ENCODE assay signal across 9 mouse cellular contexts in genomic region chr2:133724310-133724709, GRCm38 (mm10).
DNase-seq lines count a peak whose midpoint lies in the region; ATAC-seq lines count a peak whose summit lies in the region.
"Had no signal": no experiment of that assay in that cellular context is flagged by ENCODE, and none has a peak within 500 bp of the region (broad histone marks: within the 10 kb centered on the region; RNA-seq: fewer than 3 reads in every experiment).

No protein-coding gene starts in this region.

- H3K36me3 ChIP-seq in intestine, embryonic 15.5 days: no peaks in the 10 kb centered on the region
- H3K36me3 ChIP-seq in intestine, embryonic 16.5 days (ENCODE audit: control insufficient read depth, insufficient read depth, low read length): no peaks in the 10 kb centered on the region
- no peaks in the 10 kb centered on the region for H3K36me3 ChIP-seq in forebrain, embryonic 14.5 days (ENCODE audit: control insufficient read depth, insufficient read depth, low read length)

- 76% methylated on average over 7 of the region's 7 CpGs for WGBS in intestine, embryonic 15.5 days
- WGBS in intestine, embryonic 16.5 days: 77% methylated on average over 7 of the region's 7 CpGs
- WGBS in forebrain, embryonic 14.5 days: 78% methylated on average over 7 of the region's 7 CpGs

- no peaks in the 10 kb centered on the region for H3K4me1 ChIP-seq in intestine, embryonic 15.5 days (replicated peaks)
- H3K4me1 ChIP-seq in intestine, embryonic 16.5 days (ENCODE audit: control insufficient read depth, insufficient read depth, low read length): no peaks in the 10 kb centered on the region
- H3K4me1 ChIP-seq in forebrain, embryonic 14.5 days (ENCODE audit: control insufficient read depth, insufficient read depth, low read length): 0 out of 2 replicates have a peak, but pooled peaks cover 6% of the 10 kb centered on the region
- H3K4me1 ChIP-seq: megakaryocyte, embryonic 14.5 days had no signal

- no peak overlapping the region for H3K4me3 ChIP-seq in intestine, embryonic 15.5 days (replicated peaks)
- H3K4me3 ChIP-seq in intestine, embryonic 16.5 days (ENCODE audit: low read length): no peak overlapping the region
- H3K4me3 ChIP-seq in forebrain, embryonic 14.5 days (ENCODE audit: low read depth, low read length): no peak overlapping the region
- H3K4me3 ChIP-seq: megakaryocyte, embryonic 14.5 days had no signal

- ATAC-seq in intestine, embryonic 15.5 days: peak; percentile 34; the same call in 1 of the 2 replicates
- ATAC-seq in intestine, embryonic 16.5 days: no peak
- peak; percentile 45; the same call in 1 of the 2 replicates for ATAC-seq in forebrain, embryonic 14.5 days
- no peak for ATAC-seq in erythroid progenitor cell, adult 5-6 weeks (replicated peaks; ENCODE audit: low FRiP score, poor library complexity, severe bottlenecking)
- ATAC-seq in activated CD4-positive, CD25-positive, alpha-beta regulatory T cell, adult 4 months: no peak

- no peaks in the 10 kb centered on the region for H3K9me3 ChIP-seq in intestine, embryonic 15.5 days
- H3K9me3 ChIP-seq in intestine, embryonic 16.5 days (ENCODE audit: control insufficient read depth, low read length): no peaks in the 10 kb centered on the region
- H3K9me3 ChIP-seq in forebrain, embryonic 14.5 days (replicated peaks; ENCODE audit: control insufficient read depth, low read length): no peaks in the 10 kb centered on the region
- H3K9me3 ChIP-seq: megakaryocyte, embryonic 14.5 days had no signal

- H3K27me3 ChIP-seq in intestine, embryonic 15.5 days (replicated peaks): no peaks in the 10 kb centered on the region
- H3K27me3 ChIP-seq in intestine, embryonic 16.5 days (replicated peaks; ENCODE audit: control insufficient read depth, insufficient read depth, low read length): no peaks in the 10 kb centered on the region
- H3K27me3 ChIP-seq in forebrain, embryonic 14.5 days (replicated peaks; ENCODE audit: control insufficient read depth, insufficient read depth, low read length): no peaks in the 10 kb centered on the region
- H3K27me3 ChIP-seq: megakaryocyte, embryonic 14.5 days had no signal

- H3K27ac ChIP-seq in intestine, embryonic 15.5 days: no peak overlapping the region
- H3K27ac ChIP-seq in intestine, embryonic 16.5 days (ENCODE audit: low read length): no peak overlapping the region
- H3K27ac ChIP-seq in forebrain, embryonic 14.5 days (ENCODE audit: low read depth, low read length): no peak overlapping the region

- no peak overlapping the region for H3K4me2 ChIP-seq in intestine, embryonic 15.5 days (replicated peaks)
- no peak overlapping the region for H3K4me2 ChIP-seq in intestine, embryonic 16.5 days (ENCODE audit: low read depth, low read length)
- H3K4me2 ChIP-seq in forebrain, embryonic 14.5 days (ENCODE audit: low read length): no peak overlapping the region

- H3K9ac ChIP-seq in intestine, embryonic 15.5 days: no peak overlapping the region
- H3K9ac ChIP-seq in intestine, embryonic 16.5 days (ENCODE audit: low read depth, low read length): no peak overlapping the region
- H3K9ac ChIP-seq in forebrain, embryonic 14.5 days (ENCODE audit: low read length): no peak overlapping the region

- peak; percentile 51 for DNase-seq in adrenal gland, adult 2 months
- peak; percentile 42 for DNase-seq in forebrain, embryonic 14.5 days (ENCODE audit: low spot score)
- DNase-seq in layer of hippocampus, adult 9-11 months: peak; percentile 23
- peak; percentile 21 for DNase-seq in retina, embryonic 14.5 days (ENCODE audit: low spot score)

Comparison
In these comparisons a context has a peak if more than half of its experiments do, and no peak if none do; other contexts are left out.
1. ATAC-seq: peak in intestine, embryonic 15.5 days (single experiment) and forebrain, embryonic 14.5 days (single experiment); none in intestine, embryonic 16.5 days (single experiment), erythroid progenitor cell, adult 5-6 weeks (single experiment) and activated CD4-positive, CD25-positive, alpha-beta regulatory T cell, adult 4 months (single experiment).
2. Peak in every context shown above with its lines, with median percentiles within 50 percentile points of each other: DNase-seq.